Mouse (Mus musculus) embryonic facial prominence, embryonic 15.5 days (tissue): ENCODE data around the gene Olfr33. TPM values are rescaled to one million over a fixed set of nuclear protein-coding genes. Genes with fewer than 3 reads are reported as not detected.

Experiments used
- ATAC-seq: fragments of 200-750 bp; cut with Nextera tagmentation; 2 replicates; pipeline ENCODE4 v1.8.0; 2017; ENCODE audit warnings: low read depth, moderate TSS enrichment; ENCODE audit not compliant: insufficient number of reproducible peaks, low FRiP score, low TSS enrichment
- H3K27ac ChIP-seq: fragments of 300-500 bp; sonication (generic); replicated peaks from 2 replicates; pipeline ENCODE4 v1.5.1; 2015; ENCODE audit warnings: mild to moderate bottlenecking, inconsistent platforms
- H3K27me3 ChIP-seq: fragments of 300-500 bp; sonication (generic); 2 replicates; pipeline ENCODE4 v1.6.1; 2015; ENCODE audit warnings: inconsistent platforms
- H3K36me3 ChIP-seq: fragments of 300-500 bp; sonication (generic); 2 replicates; pipeline ENCODE4 v1.6.1; 2015; ENCODE audit warnings: mild to moderate bottlenecking, inconsistent platforms
- H3K4me1 ChIP-seq: fragments of 300-500 bp; sonication (generic); 2 replicates; pipeline ENCODE4 v1.6.1; 2015; ENCODE audit warnings: inconsistent platforms
- H3K4me2 ChIP-seq: fragments of 300-500 bp; sonication (generic); replicated peaks from 2 replicates; pipeline ENCODE4 v1.6.1; 2015; ENCODE audit warnings: mild to moderate bottlenecking, inconsistent platforms
- H3K4me3 ChIP-seq: fragments of 300-500 bp; sonication (generic); replicated peaks from 2 replicates; pipeline ENCODE4 v1.5.1; 2015; ENCODE audit warnings: mild to moderate bottlenecking, inconsistent platforms
- H3K9ac ChIP-seq: fragments of 300-500 bp; sonication (generic); 2 replicates; pipeline ENCODE4 v1.6.1; 2015; ENCODE audit warnings: inconsistent platforms
- H3K9me3 ChIP-seq: fragments of 300-500 bp; sonication (generic); replicated peaks from 2 replicates; pipeline ENCODE4 v1.6.1; 2016; ENCODE audit warnings: inconsistent platforms
- WGBS: fragments of 180-500 bp; shearing (Covaris S2); methylation state at CpG from one replicate; pipeline ENCODE4 v1.1.7; 2015; 5-methylcytosine and 5-hydroxymethylcytosine counted together
- polyA plus RNA-seq: library from polyadenylated mRNA; unstranded; fragments of >200 nt; fragmentation: Nextera tagmentation; extraction: Ambion mirVana; gene quantifications from 2 replicates; pipeline ENCODE4 v1.2.1, GENCODE M21; 2015

Olfr33 gene
- polyA plus RNA-seq, 1 experiment from 2014 or later, result 0.11 TPM

- H3K4me2 ChIP-seq, result no peak overlapping the region
- no peaks in the 10 kb centered on the region for H3K9me3 ChIP-seq
- no peak overlapping the region for H3K9ac ChIP-seq
- H3K27me3 ChIP-seq, result no peaks in the 10 kb centered on the region
- H3K27ac ChIP-seq, result no peak overlapping the region
- 76% methylated on average over 2 of the region's 2 CpGs for WGBS
- H3K4me3 ChIP-seq, result no peak overlapping the region
- no peak for ATAC-seq
- no peaks in the 10 kb centered on the region for H3K4me1 ChIP-seq
- H3K36me3 ChIP-seq, result no peaks in the 10 kb centered on the region
Observed at GRCm38 (mm10) chr7:102676225-102676624, 42.6 kb downstream of the Olfr33 start.

GRCm38 (mm10) chr7:102665378-102665777 lies 53.5 kb downstream of the Olfr33 start:
- no peak overlapping the region for H3K27ac ChIP-seq
- 19% methylated on average over 2 of the region's 2 CpGs for WGBS
- H3K9me3 ChIP-seq, result no peaks in the 10 kb centered on the region
- H3K4me3 ChIP-seq, result no peak overlapping the region
- no peaks in the 10 kb centered on the region for H3K4me1 ChIP-seq
- no peaks in the 10 kb centered on the region for H3K36me3 ChIP-seq
- H3K4me2 ChIP-seq, result no peak overlapping the region
- H3K9ac ChIP-seq, result no peak overlapping the region
- ATAC-seq, result no peak
- H3K27me3 ChIP-seq, result no peaks in the 10 kb centered on the region

- WGBS, result 65% methylated on average over 3 of the region's 3 CpGs
- Histone ChIP-seq H3K27me3 (no peaks in the 10 kb centered on the region), H3K4me3 (no peak within 1 kb of the TSS), H3K9me3 (no peaks in the 10 kb centered on the region), H3K4me2 (no peak within 1 kb of the TSS), H3K36me3 (no peaks in the 10 kb centered on the region), H3K4me1 (no peaks in the 10 kb centered on the region), H3K27ac (no peak within 1 kb of the TSS), H3K9ac (no peak within 1 kb of the TSS)
- ATAC-seq, result no peak
Observed at GRCm38 (mm10) chr7:102664599-102664998, 54.3 kb downstream of the Olfr33 start, which contains the start of gene Olfr556. Gene Olfr556, plus strand, starts transcription at chr7:102664899.

Other genes with a start within 250 kb of the Olfr33 start
- gene Olfr543, start 237.4 kb downstream of the Olfr33 start, polyA plus RNA-seq, result 0.51 and 0.68 TPM in 2 replicates
- 0.68 and 0.71 TPM in 2 replicates for gene Olfr544, start 230.8 kb downstream of the Olfr33 start, polyA plus RNA-seq
- gene Olfr545, start 219.5 kb downstream of the Olfr33 start, polyA plus RNA-seq, result 0.13 TPM in 1 of 2 replicates, not detected in the other
- gene Olfr547, start 184.3 kb downstream of the Olfr33 start, polyA plus RNA-seq, result not detected in 2 replicates
- 0.11 and 0.12 TPM in 2 replicates for gene Olfr548-ps1, start 178.2 kb downstream of the Olfr33 start, polyA plus RNA-seq
- gene Olfr549, start 169.2 kb downstream of the Olfr33 start, polyA plus RNA-seq, result 0.08 and 0.16 TPM in 2 replicates
- gene Trim21, start 153.6 kb downstream of the Olfr33 start, polyA plus RNA-seq, result 0.54 and 0.81 TPM in 2 replicates
- 0.20 and 0.68 TPM in 2 replicates for gene Olfr550, start 147.6 kb downstream of the Olfr33 start, polyA plus RNA-seq
- gene Olfr551, start 127.2 kb downstream of the Olfr33 start, polyA plus RNA-seq, result 0.07 TPM in 1 of 2 replicates, not detected in the other
- 0.12 and 0.15 TPM in 2 replicates for gene Olfr552, start 121.3 kb downstream of the Olfr33 start, polyA plus RNA-seq
- gene Olfr553, start 100.9 kb downstream of the Olfr33 start, polyA plus RNA-seq, result 0.14 and 0.21 TPM in 2 replicates
- 0.17 TPM in 1 of 2 replicates, not detected in the other for gene Olfr554, start 80.6 kb downstream of the Olfr33 start, polyA plus RNA-seq
- gene Olfr555, start 60.2 kb downstream of the Olfr33 start, polyA plus RNA-seq, result not detected in 2 replicates
- gene Olfr556, start 54.2 kb downstream of the Olfr33 start, polyA plus RNA-seq, result not detected in 2 replicates
- 14.9 and 17.4 TPM in 2 replicates for gene Trim68, start 31.7 kb downstream of the Olfr33 start, polyA plus RNA-seq
- 0.09 and 0.16 TPM in 2 replicates for gene Olfr557, start 23.2 kb downstream of the Olfr33 start, polyA plus RNA-seq
- 0.62 and 0.71 TPM in 2 replicates for gene Olfr558, start 16.9 kb downstream of the Olfr33 start, polyA plus RNA-seq
- not detected in 2 replicates for gene Olfr559, start 8.4 kb upstream of the Olfr33 start, polyA plus RNA-seq
- 0.08 TPM in 1 of 2 replicates, not detected in the other for gene Olfr560, start 40.3 kb upstream of the Olfr33 start, polyA plus RNA-seq
- gene Olfr78, start 40.4 kb upstream of the Olfr33 start, polyA plus RNA-seq, result 0.18 and 0.35 TPM in 2 replicates
- 0.09 and 0.25 TPM in 2 replicates for gene Olfr561, start 52.2 kb upstream of the Olfr33 start, polyA plus RNA-seq
- not detected in 2 replicates for gene Olfr564, start 84.4 kb upstream of the Olfr33 start, polyA plus RNA-seq
- 0.18 and 0.51 TPM in 2 replicates for gene Olfr566, start 139.7 kb upstream of the Olfr33 start, polyA plus RNA-seq
- gene Olfr568, start 158.1 kb upstream of the Olfr33 start, polyA plus RNA-seq, result 0.18 TPM in 1 of 2 replicates, not detected in the other
- gene Olfr569, start 171.8 kb upstream of the Olfr33 start, polyA plus RNA-seq, result 0.11 TPM in 1 of 2 replicates, not detected in the other
- 0.38 and 0.67 TPM in 2 replicates for gene Olfr570, start 175.5 kb upstream of the Olfr33 start, polyA plus RNA-seq
- gene Olfr571, start 198.5 kb upstream of the Olfr33 start, polyA plus RNA-seq, result 0.08 and 0.09 TPM in 2 replicates
- not detected in 2 replicates for gene Olfr572, start 205.3 kb upstream of the Olfr33 start, polyA plus RNA-seq
- not detected in 2 replicates for gene Olfr573-ps1, start 223.5 kb upstream of the Olfr33 start, polyA plus RNA-seq
- not detected in 2 replicates for gene Olfr574, start 229.4 kb upstream of the Olfr33 start, polyA plus RNA-seq
- not detected in 2 replicates for gene Olfr575, start 239.7 kb upstream of the Olfr33 start, polyA plus RNA-seq
- not detected in 2 replicates for gene Olfr576, start 243.6 kb upstream of the Olfr33 start, polyA plus RNA-seq